Mouse (Mus musculus) bone marrow macrophage, adult 2 months (primary cell): ENCODE measurements around the gene Arrb1.

ENCODE experiments used
- CTCF ChIP-seq: IDR thresholded peaks from 2 replicates; pipeline ENCODE4 v1.5.1; 2012; ENCODE audit warnings: low read depth, mild to moderate bottlenecking, low read length, moderate library complexity
- POLR2A ChIP-seq: IDR thresholded peaks from 2 replicates; pipeline ENCODE4 v1.6.1; 2012; ENCODE audit warnings: mild to moderate bottlenecking, low read depth, low read length, borderline replicate concordance

DNA sequence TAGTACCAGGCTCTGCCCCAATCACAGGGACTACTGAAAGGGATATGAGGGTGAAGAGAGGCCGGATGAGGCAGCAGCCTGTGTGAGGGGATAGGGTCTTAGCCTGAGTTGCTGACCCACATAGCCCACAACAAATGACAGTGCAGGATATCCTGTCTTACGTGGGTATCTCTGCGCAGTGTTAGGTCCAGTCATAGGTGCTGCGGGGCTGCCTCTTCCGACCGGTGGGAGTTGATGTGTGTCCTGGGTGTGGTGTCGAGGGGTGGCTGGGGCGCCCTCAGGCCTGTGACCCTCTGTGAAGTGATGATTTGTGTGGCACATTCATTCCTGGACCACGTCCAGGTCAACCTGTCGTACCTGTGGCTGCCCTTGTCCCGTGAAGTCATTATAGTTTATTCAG lies 71.0 kb downstream of the Arrb1 start:
- TF ChIP-seq CTCF (no peak), POLR2A (no peak)
